Mouse (Mus musculus) midbrain, postnatal 0 days (tissue): Measurements from ENCODE around the gene Gm20388. TPM values are rescaled to one million over a fixed set of nuclear protein-coding genes. Genes with fewer than 3 reads are reported as not detected.
A peak's percentile ranks its signal among the peaks of the same experiment; 100 is the strongest.

Source experiments
- ATAC-seq: fragments of 200-750 bp; cut with Nextera tagmentation; 2 replicates; pipeline ENCODE4 v1.8.0; 2017; ENCODE audit warnings: moderate number of reproducible peaks, mild to moderate bottlenecking, moderate TSS enrichment, moderate library complexity; ENCODE audit not compliant: low FRiP score
- DNase-seq: peaks from one replicate; pipeline ENCODE4 v3.0.0-alpha.2; 2015; ENCODE audit warnings: low spot score
- H3K27ac ChIP-seq: fragments of 300-500 bp; sonication (generic); 2 replicates; pipeline ENCODE4 v1.5.1; 2014; ENCODE audit warnings: low read depth, mild to moderate bottlenecking, low read length, mixed read lengths
- H3K27me3 ChIP-seq: fragments of 300-500 bp; sonication (generic); 2 replicates; pipeline ENCODE4 v1.6.1; 2014; ENCODE audit warnings: low read length, control low read depth, mixed read lengths; ENCODE audit not compliant: insufficient read depth
- H3K36me3 ChIP-seq: fragments of 300-500 bp; sonication (generic); 2 replicates; pipeline ENCODE4 v1.6.1; 2014; ENCODE audit warnings: low read length, control low read depth, mixed read lengths; ENCODE audit not compliant: insufficient read depth
- H3K4me1 ChIP-seq: fragments of 300-500 bp; sonication (generic); 2 replicates; pipeline ENCODE4 v1.6.1; 2014; ENCODE audit warnings: mild to moderate bottlenecking, control low read depth, antibody characterized with exemption, low read length, mixed read lengths; ENCODE audit not compliant: insufficient read depth
- H3K4me2 ChIP-seq: fragments of 300-500 bp; sonication (generic); 2 replicates; pipeline ENCODE4 v1.6.1; 2014; ENCODE audit warnings: low read depth, mild to moderate bottlenecking, low read length, mixed read lengths; ENCODE audit not compliant: poor library complexity, severe bottlenecking
- H3K4me3 ChIP-seq: fragments of 300-500 bp; sonication (generic); 2 replicates; pipeline ENCODE4 v1.5.1; 2014; ENCODE audit warnings: low read depth, mild to moderate bottlenecking, low read length, moderate library complexity
- H3K9ac ChIP-seq: fragments of 300-500 bp; sonication (generic); replicated peaks from 2 replicates; pipeline ENCODE4 v1.6.1; 2014; ENCODE audit warnings: mild to moderate bottlenecking, low read length, moderate library complexity, mixed read lengths; ENCODE audit not compliant: poor library complexity, severe bottlenecking
- H3K9me3 ChIP-seq: fragments of 300-500 bp; sonication (generic); 2 replicates; pipeline ENCODE4 v1.6.1; 2016; ENCODE audit warnings: low read length, control low read depth
- CTCF ChIP-seq: IDR thresholded peaks from 2 replicates; pipeline ENCODE4 v1.5.1; 2016; ENCODE audit warnings: antibody characterized with exemption, mild to moderate bottlenecking
- whole genome bisulfite sequencing: fragments of 180-500 bp; shearing (Covaris S2); extraction: QIAGEN DNeasy Blood & Tissue Kit; methylation state at CpG from one replicate; pipeline ENCODE4 v1.1.7; 2014; 5-methylcytosine and 5-hydroxymethylcytosine counted together
- polyA plus RNA-seq: library from polyadenylated mRNA; unstranded; fragments of >200 nt; fragmentation: Nextera tagmentation; extraction: Ambion mirVana; gene quantifications from 2 replicates; pipeline ENCODE4 v1.2.1, GENCODE M21; 2015
- total RNA-seq: library from RNA; depleted of rRNA; stranded (reverse); fragments of >200 nt; gene quantifications from 2 replicates; pipeline ENCODE4 v1.2.3, GENCODE M21; 2014

Gene Gm20388
- total and polyA plus RNA-seq, 2 experiments from 2014 or later = 74.2 TPM; not detected in 1

- TF ChIP-seq CTCF = peak; percentile 99
- H3K9me3 ChIP-seq = no peaks in the 10 kb centered on the region
- H3K27me3 ChIP-seq = no peaks in the 10 kb centered on the region
- H3K9ac ChIP-seq = no peak overlapping the region
- no peak overlapping the region for H3K4me3 ChIP-seq
- WGBS = 22% methylated on average over 5 of the region's 5 CpGs
- H3K27ac ChIP-seq = 0 out of 2 replicates have a peak overlapping the region, but pooled peaks have one; percentile 39
- H3K4me2 ChIP-seq = no peak overlapping the region
- DNase-seq (peak; percentile 83), ATAC-seq (no peak)
- peaks cover 16% of the 10 kb centered on the region for H3K36me3 ChIP-seq
- H3K4me1 ChIP-seq = no peaks in the 10 kb centered on the region
Measured at GRCm38 (mm10) chr8:123202288-123202687, 3291.6 kb downstream of the Gm20388 start.

GRCm38 (mm10) chr8:123203571-123203970, 3292.9 kb downstream of the Gm20388 start:
- TF ChIP-seq CTCF = no peak
- peaks cover 28% of the 10 kb centered on the region for H3K36me3 ChIP-seq
- H3K27me3 ChIP-seq = no peaks in the 10 kb centered on the region
- DNase-seq (no peak), ATAC-seq (no peak)
- H3K27ac ChIP-seq = no peak overlapping the region
- no peak overlapping the region for H3K9ac ChIP-seq
- WGBS = 88% methylated on average over 3 of the region's 3 CpGs
- H3K4me3 ChIP-seq = no peak overlapping the region
- H3K4me1 ChIP-seq = no peaks in the 10 kb centered on the region
- H3K4me2 ChIP-seq = no peak overlapping the region
- no peaks in the 10 kb centered on the region for H3K9me3 ChIP-seq

- no peak for TF ChIP-seq CTCF
- peak overlapping the region; percentile 77; the same call in 1 of the 2 replicates for H3K27ac ChIP-seq
- peaks cover 34% of the 10 kb centered on the region for H3K36me3 ChIP-seq
Measured at GRCm38 (mm10) chr8:123211876-123212275, 3301.2 kb downstream of the Gm20388 start.

DNA sequence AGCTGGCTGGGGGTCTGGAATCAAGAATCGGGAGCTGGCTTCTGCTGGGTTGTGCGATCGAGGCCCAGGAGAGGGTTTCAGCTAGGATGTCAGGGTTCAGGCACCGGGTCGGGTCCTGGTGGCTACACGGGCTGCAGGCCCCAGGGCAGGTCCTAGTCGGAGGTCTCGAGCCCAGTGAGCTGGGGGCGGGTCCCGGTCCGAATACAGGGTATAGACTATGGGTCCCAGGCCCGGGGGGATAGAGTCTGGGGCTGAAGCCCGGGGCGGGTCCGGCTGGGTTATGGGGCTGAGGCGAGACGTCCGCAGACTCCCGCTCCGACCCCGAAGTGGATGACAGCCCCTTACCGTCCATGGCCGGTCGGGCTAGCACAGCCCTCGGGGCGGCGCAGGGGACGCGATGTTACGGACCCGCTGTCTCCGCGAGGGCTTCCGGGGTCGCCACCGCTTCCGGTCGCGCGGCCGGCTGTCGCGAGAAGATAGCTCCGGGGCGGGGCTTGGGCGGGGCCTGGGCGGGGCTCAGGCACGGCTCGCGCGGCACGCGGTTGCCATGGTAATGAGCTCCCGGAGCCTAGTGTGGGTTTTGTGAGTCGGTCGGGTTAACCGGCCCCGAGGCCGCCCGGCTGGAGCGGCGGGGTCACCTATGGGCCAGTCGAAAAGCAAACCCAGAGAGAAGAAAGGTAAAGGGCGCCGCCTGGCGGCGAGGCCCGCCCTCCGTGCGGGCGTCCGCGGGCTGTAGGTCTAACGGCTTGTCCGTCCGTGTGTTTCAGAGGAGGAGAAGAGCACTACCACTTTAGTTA, 3301.9 kb downstream of the Gm20388 start, which contains the start of the genes Chmp1a and Spata33:
TSS of gene Chmp1a (minus strand) at position 443 of the 797 bp plus-strand sequence.
TSS of gene Spata33 (plus strand) at position 512 of the 797 bp plus-strand sequence.
- peak within 1 kb of the TSS; percentile 77 for H3K27ac ChIP-seq
- H3K4me1 ChIP-seq = peaks cover 14% of the 10 kb centered on the region; the same call in 1 of the 2 replicates
- H3K9ac ChIP-seq = peak within 1 kb of the TSS; percentile 98
- peak; percentile 95 for DNase-seq
- ATAC-seq = peak; percentile 94
- peaks cover 28% of the 10 kb centered on the region for H3K36me3 ChIP-seq
- H3K27me3 ChIP-seq = no peaks in the 10 kb centered on the region
- no peaks in the 10 kb centered on the region for H3K9me3 ChIP-seq
- WGBS = under 1% methylated on average over 76 of the region's 76 CpGs
- peak; percentile 68 for TF ChIP-seq CTCF
- H3K4me3 ChIP-seq = peak within 1 kb of the TSS; percentile 90
- H3K4me2 ChIP-seq = peak within 1 kb of the TSS; percentile 92

More at GRCm38 (mm10) chr8:123211876-123212275, 3301.2 kb downstream of the Gm20388 start:
- H3K4me2 ChIP-seq = peak overlapping the region; percentile 92
- no peaks in the 10 kb centered on the region for H3K27me3 ChIP-seq
- ATAC-seq (no peak), DNase-seq (no peak)
- peak overlapping the region; percentile 98 for H3K9ac ChIP-seq
- H3K9me3 ChIP-seq = no peaks in the 10 kb centered on the region
- H3K4me1 ChIP-seq = peaks cover 14% of the 10 kb centered on the region; the same call in 1 of the 2 replicates
- H3K4me3 ChIP-seq = peak overlapping the region; percentile 90
- 52% methylated on average over 10 of the region's 10 CpGs for WGBS

- Histone ChIP-seq H3K9me3 (no peaks in the 10 kb centered on the region), H3K36me3 (peaks cover 20% of the 10 kb centered on the region), H3K4me2 (peak overlapping the region; percentile 92), H3K4me3 (peak overlapping the region; percentile 90), H3K4me1 (peaks cover 14% of the 10 kb centered on the region; the same call in 1 of the 2 replicates), H3K27me3 (no peaks in the 10 kb centered on the region), H3K27ac (peak overlapping the region; percentile 77), H3K9ac (peak overlapping the region; percentile 98)
- WGBS = 18% methylated on average over 22 of the region's 22 CpGs
- ATAC-seq = no peak; the same call in 1 of the 2 replicates
- DNase-seq = no peak
- no peak for TF ChIP-seq CTCF
Measured at GRCm38 (mm10) chr8:123213118-123213772, 3302.6 kb downstream of the Gm20388 start.
